Mouse (Mus musculus): ENCODE measurements at regions not wholly inside any gene's neighbourhood (a gene's known extent, or its start where the extent isn't known, plus 50 kb on each side); places are given as distances from the start of the nearest gene placed in this dataset.

DNA sequence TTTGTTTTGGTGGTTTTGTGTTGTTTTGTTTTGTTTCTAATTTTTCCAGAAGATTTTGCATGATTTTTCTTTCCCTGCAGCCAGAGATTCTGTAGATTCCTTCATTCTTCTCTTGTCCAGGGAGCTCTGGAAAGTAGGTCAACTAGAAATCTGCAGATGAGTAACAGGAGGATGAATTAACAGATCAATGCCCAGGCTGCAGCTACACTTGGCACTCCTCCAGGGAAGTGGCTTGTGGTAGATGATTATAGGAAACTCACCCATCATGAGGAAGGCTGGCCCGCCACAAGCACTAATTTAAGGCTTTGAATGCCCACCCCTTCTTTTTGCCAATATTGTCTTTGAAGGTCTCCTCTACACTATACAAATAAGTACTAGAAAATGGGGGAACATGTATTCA lies 52.0 kb upstream of the B3gat1 start:
- TF ChIP-seq CTCF (conservative IDR thresholded peaks at IDR 0.05; ENCODE audit: insufficient read depth, insufficient read length, low read depth, low read length): no peak
- TF ChIP-seq POLR2A (IDR thresholded peaks at IDR 0.05; ENCODE audit: low read depth, low read length): no peak
